Mouse (Mus musculus): ENCODE measurements around the gene Abtb2. TPM values are rescaled to one million over a fixed set of nuclear protein-coding genes. Genes with fewer than 3 reads are reported as not detected.
A peak's percentile ranks its signal among the peaks of the same experiment; 100 is the strongest.

The Abtb2 gene
- polyA plus RNA-seq, 1 experiment from 2014 or later: 16.5 TPM

DNA sequence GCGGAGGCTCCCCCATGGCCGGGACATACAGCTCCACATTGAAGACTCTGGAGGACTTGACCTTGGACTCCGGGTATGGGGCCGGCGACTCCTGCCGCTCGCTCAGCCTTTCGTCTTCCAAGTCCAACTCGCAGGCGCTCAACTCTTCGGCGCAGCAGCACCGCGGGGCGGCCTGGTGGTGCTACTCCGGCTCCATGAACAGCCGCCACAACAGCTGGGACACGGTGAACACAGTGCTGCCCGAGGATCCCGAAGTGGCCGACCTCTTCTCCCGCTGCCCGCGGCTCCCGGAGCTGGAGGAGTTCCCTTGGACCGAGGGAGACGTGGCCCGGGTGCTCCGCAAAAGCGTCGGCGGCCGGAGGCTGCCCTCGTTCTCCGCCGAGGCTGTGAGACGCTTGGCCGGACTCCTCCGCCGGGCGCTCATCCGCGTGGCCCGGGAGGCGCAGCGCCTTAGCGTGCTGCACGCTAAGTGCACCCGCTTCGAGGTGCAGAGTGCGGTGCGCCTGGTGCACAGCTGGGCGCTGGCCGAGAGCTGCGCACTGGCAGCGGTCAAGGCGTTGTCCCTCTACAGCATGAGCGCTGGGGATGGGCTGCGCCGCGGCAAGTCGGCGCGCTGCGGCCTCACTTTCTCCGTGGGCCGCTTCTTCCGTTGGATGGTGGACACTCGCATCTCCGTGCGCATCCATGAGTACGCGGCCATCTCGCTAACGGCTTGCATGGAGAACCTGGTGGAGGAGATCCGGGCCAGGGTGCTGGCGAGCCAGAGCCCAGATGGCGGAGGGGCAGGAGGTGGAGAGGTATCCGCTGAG lies 807 bp downstream of the Abtb2 start:
- peak overlapping the region; percentile 91 for H3K27ac ChIP-seq (replicated peaks)
- peak; percentile 53 for ATAC-seq (ENCODE audit: insufficient number of reproducible peaks, low FRiP score, low TSS enrichment, low read depth)
- H3K4me1 ChIP-seq: peaks cover 50% of the 10 kb centered on the region
- H3K27me3 ChIP-seq: peaks cover 5% of the 10 kb centered on the region
- H3K4me3 ChIP-seq (replicated peaks): peak overlapping the region; percentile 79
- H3K9me3 ChIP-seq (replicated peaks): no peaks in the 10 kb centered on the region
- WGBS: under 1% methylated on average over 79 of the region's 79 CpGs
- peak overlapping the region; percentile 96 for H3K4me2 ChIP-seq (replicated peaks)
- H3K9ac ChIP-seq: peak overlapping the region; percentile 56
- H3K36me3 ChIP-seq: no peaks in the 10 kb centered on the region

DNA sequence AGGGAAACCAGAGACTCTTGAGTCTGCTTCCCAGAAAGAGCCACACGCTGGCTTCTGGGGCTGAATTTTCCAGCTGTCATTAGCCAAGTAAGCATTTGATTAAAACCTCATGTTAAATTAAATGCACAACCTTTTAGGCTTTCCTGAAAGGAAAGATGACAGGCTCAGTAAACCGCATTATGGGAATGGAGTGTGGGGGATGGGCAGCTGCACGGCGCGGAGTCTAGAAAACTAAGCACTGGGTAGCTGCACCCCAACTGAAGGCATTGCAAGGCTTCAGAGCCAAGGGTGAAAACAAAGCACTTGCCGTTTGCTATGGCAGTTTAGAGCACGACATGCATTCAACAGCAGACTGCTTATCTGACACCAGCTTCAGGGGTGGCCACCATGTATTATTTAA lies 2.1 kb downstream of the Abtb2 start:
- H3K4me1 ChIP-seq: peaks cover 50% of the 10 kb centered on the region
- no peaks in the 10 kb centered on the region for H3K27me3 ChIP-seq
- H3K36me3 ChIP-seq: no peaks in the 10 kb centered on the region
- H3K27ac ChIP-seq (replicated peaks): no peak overlapping the region
- ATAC-seq (ENCODE audit: insufficient number of reproducible peaks, low FRiP score, low TSS enrichment, low read depth): no peak
- peak overlapping the region; percentile 79 for H3K4me3 ChIP-seq (replicated peaks)
- peak overlapping the region; percentile 96 for H3K4me2 ChIP-seq (replicated peaks)
- no peaks in the 10 kb centered on the region for H3K9me3 ChIP-seq (replicated peaks)
- 12% methylated on average over 7 of the region's 7 CpGs for WGBS
- H3K9ac ChIP-seq: 0 out of 2 replicates have a peak overlapping the region, but pooled peaks have one; percentile 56

DNA sequence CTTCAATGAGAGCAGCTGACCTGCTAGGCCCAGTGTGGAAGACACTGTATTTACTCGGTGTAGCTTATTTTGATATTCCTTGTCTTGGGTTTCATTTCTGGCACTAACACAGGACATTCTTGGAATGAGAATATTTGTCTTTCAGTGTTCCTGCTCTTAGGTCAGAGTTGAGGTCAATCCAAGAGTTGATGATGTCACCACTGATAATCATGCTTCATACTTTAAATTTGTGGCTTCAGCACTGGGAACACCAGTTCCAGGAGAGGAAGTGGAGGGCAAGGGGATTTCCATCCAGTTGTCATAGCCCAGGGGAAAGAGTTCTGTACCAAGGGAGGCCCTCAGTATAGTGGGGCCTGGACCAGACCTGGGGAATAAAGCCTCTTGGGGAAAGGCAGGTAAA lies 3.6 kb downstream of the Abtb2 start:
- 36% methylated on average over 1 of the region's 1 CpGs for WGBS
- Histone ChIP-seq H3K27me3 (no peaks in the 10 kb centered on the region), H3K9me3 (replicated peaks) (no peaks in the 10 kb centered on the region), H3K36me3 (no peaks in the 10 kb centered on the region), H3K9ac (no peak overlapping the region), H3K4me1 (peaks cover 50% of the 10 kb centered on the region), H3K27ac (replicated peaks) (no peak overlapping the region; the same call in 1 of the 2 replicates), H3K4me2 (replicated peaks) (peak overlapping the region; percentile 96; the same call in 1 of the 2 replicates), H3K4me3 (replicated peaks) (0 out of 2 replicates have a peak overlapping the region, but pooled peaks have one; percentile 79)
- ATAC-seq (ENCODE audit: insufficient number of reproducible peaks, low FRiP score, low TSS enrichment, low read depth): no peak

DNA sequence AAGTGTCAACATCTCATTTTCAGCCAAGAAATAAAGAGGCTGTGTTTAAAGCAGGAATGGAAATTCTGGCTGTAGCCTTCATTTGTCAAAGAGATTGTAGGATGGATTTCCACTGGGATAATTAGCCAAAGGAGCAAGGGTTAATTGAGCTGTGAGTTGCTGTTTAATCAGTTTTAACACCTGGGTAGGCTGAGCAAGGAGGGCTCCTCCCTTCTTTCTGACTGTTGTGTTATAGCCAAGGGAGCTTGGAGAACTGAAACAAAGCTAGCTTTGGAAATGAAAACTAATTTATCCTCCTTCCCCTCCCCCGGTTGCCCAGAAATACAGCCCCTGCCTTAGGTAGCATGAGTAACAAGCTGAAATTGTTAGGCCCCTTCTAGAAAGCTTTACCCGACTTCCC lies 6.2 kb downstream of the Abtb2 start:
- Histone ChIP-seq H3K9ac (no peak overlapping the region), H3K4me3 (replicated peaks) (no peak overlapping the region), H3K36me3 (no peaks in the 10 kb centered on the region), H3K4me2 (replicated peaks) (no peak overlapping the region), H3K9me3 (replicated peaks) (no peaks in the 10 kb centered on the region), H3K27ac (replicated peaks) (no peak overlapping the region), H3K27me3 (no peaks in the 10 kb centered on the region), H3K4me1 (peaks cover 50% of the 10 kb centered on the region)
- ATAC-seq (ENCODE audit: insufficient number of reproducible peaks, low FRiP score, low TSS enrichment, low read depth): no peak
- 82% methylated on average over 2 of the region's 2 CpGs for WGBS

DNA sequence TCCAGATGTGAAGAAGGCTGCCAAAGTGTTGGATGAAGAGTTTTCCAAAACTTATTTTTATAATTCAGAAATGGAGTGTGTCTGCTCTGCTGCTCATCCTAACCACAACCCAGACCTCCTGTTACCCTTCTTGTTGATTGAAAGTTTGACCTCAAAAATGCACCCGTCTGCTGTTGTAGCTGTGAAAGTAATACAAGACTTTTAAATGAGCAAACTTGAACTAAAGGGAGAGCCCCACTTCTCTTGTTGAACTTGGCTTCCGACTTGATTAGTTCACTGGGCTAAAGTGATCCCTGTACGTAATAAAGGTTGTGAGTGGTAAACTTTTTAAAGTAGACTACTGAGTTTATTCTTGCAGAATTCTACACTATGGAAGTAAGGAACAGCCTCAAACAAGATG lies 10.3 kb downstream of the Abtb2 start:
- H3K4me3 ChIP-seq (replicated peaks): no peak overlapping the region
- ATAC-seq (ENCODE audit: insufficient number of reproducible peaks, low FRiP score, low TSS enrichment, low read depth): no peak
- H3K9me3 ChIP-seq (replicated peaks): no peaks in the 10 kb centered on the region
- 42% methylated on average over 3 of the region's 3 CpGs for WGBS
- H3K4me1 ChIP-seq: peaks cover 49% of the 10 kb centered on the region
- no peaks in the 10 kb centered on the region for H3K27me3 ChIP-seq
- no peak overlapping the region for H3K27ac ChIP-seq (replicated peaks)
- no peak overlapping the region for H3K9ac ChIP-seq
- H3K36me3 ChIP-seq: no peaks in the 10 kb centered on the region
- H3K4me2 ChIP-seq (replicated peaks): no peak overlapping the region

DNA sequence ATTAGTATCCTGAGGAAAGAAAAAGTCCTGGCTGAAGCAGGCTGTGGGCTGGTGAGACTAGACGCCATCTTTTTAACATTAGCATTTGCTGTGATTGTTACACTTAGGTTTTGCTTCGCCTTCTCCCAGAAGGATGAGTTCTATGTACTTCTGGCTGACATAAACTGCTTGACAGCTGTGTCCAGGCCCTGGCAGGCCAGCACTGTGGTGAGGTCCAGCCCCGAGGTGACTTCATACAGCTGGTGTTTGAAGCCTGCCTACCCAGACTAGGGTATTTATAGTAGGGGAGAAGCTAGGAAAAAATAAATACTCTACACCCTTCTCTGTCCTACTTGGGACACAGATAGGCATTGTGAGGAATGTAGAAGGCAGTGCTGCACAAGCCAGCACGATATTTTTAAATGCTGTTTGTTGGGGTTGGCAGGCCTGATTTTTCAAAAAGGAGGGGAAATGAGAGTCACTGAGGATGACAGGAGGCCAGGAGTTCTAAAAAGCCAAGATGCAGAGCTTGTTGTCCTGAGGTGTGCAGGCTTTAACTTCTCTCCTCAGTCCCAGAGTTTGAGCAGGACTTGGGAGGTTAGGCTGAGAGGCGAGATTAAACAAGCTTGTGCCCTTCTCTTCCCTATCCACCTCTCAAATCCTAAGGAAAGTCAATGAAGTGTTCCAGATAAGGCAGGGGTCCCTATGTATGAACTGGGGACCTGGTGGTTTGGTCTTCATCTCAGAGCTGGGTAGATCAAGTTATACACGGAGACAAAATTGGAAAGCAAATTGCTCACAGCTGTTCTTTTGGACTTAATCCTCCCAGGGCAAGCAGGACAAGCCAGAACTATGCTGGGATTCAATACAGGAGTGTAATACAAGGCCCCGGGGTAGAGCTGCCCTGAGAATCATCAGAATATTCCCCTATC lies 11.9 kb downstream of the Abtb2 start:
- peak; percentile 72; the same call in 1 of the 2 replicates for ATAC-seq (ENCODE audit: insufficient number of reproducible peaks, low FRiP score, low TSS enrichment, low read depth)
- Histone ChIP-seq H3K4me1 (peaks cover 56% of the 10 kb centered on the region), H3K4me3 (replicated peaks) (no peak overlapping the region), H3K4me2 (replicated peaks) (no peak overlapping the region), H3K36me3 (no peaks in the 10 kb centered on the region), H3K27me3 (no peaks in the 10 kb centered on the region), H3K9me3 (replicated peaks) (no peaks in the 10 kb centered on the region), H3K27ac (replicated peaks) (peak overlapping the region; percentile 73), H3K9ac (no peak overlapping the region)
- 37% methylated on average over 7 of the region's 7 CpGs for WGBS

DNA sequence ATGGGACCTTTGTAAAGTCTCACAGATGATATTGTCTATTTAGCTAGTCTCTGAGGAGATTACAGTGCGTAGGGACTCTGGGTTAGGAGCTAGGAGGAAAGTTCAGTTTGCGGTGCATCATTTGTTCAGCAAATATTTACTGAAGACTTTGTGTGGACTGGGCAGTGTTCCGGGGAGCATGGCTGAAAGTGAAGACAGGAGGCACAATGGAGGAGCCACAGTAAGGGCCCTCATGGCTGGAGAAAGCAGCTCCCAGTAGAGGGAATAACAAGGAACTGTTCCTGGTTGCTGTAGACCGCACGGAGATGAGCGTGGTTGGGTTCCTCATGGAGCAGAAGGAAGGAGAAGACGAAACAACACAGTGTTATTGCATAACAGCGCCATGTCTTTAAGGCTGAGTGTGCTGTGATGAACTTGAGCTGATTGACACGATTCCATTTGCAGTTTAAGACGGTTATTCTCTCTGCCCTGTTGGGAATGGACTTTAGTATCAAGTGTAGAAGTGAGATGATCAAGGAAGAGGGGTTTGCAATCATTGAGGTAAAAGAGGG lies 12.6 kb downstream of the Abtb2 start:
- H3K27ac ChIP-seq (replicated peaks): no peak overlapping the region
- no peaks in the 10 kb centered on the region for H3K9me3 ChIP-seq (replicated peaks)
- H3K36me3 ChIP-seq: no peaks in the 10 kb centered on the region
- H3K27me3 ChIP-seq: no peaks in the 10 kb centered on the region
- peaks cover 60% of the 10 kb centered on the region for H3K4me1 ChIP-seq
- no peak for ATAC-seq (ENCODE audit: insufficient number of reproducible peaks, low FRiP score, low TSS enrichment, low read depth)
- H3K4me2 ChIP-seq (replicated peaks): no peak overlapping the region
- no peak overlapping the region for H3K9ac ChIP-seq
- 94% methylated on average over 10 of the region's 10 CpGs for WGBS
- H3K4me3 ChIP-seq (replicated peaks): no peak overlapping the region

DNA sequence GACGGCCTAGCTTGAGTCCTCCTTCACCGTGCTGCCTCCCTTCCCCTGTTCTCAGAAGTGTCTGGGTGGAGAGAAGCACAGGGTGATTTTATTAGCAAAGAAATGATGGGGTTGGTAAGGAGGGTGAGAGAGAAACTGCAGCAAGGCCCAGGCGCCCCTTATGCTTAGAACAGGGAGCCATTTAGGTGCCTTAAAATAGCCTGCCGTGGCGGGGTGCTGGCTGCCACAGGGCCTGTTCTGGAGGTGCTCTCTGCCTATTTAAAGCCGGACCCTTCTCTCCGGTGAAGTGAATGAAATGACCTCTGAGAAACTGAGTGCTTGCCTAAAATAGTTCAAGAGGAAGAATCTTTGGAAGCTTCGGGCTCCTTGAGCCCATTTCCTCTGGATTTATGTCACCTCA lies 14.6 kb downstream of the Abtb2 start:
- H3K36me3 ChIP-seq: no peaks in the 10 kb centered on the region
- H3K9ac ChIP-seq: no peak overlapping the region
- ATAC-seq (ENCODE audit: insufficient number of reproducible peaks, low FRiP score, low TSS enrichment, low read depth): no peak
- no peak overlapping the region for H3K4me2 ChIP-seq (replicated peaks)
- H3K27ac ChIP-seq (replicated peaks): no peak overlapping the region; the same call in 1 of the 2 replicates
- 62% methylated on average over 8 of the region's 8 CpGs for WGBS
- no peak overlapping the region for H3K4me3 ChIP-seq (replicated peaks)
- no peaks in the 10 kb centered on the region for H3K9me3 ChIP-seq (replicated peaks)
- H3K4me1 ChIP-seq: peaks cover 60% of the 10 kb centered on the region
- H3K27me3 ChIP-seq: no peaks in the 10 kb centered on the region

DNA sequence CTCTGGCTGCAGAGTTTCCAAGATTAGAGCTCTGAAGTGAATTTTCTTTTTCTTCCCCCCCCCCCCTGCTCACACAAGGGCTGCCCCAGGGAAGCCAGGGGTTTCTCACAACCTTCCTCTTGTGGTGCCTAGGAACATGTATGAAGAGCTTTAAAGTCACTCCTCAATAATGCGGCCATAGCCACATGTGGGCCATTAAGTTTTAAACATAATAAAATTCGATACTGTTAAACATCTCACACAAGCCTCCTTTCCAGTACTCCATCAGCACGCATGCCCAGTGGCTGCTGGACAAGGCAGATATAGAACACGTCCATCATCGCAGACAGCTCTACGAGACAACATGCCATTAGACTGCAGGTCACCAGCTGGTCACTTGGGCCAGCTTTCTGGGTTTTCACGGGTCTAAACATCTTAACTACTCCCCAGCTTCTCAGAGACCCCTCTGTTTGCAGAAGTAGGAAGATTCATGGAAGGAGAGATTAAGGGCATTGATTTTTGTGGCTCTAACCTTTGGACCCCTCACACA lies 15.3 kb downstream of the Abtb2 start:
- Histone ChIP-seq H3K9ac (no peak overlapping the region), H3K4me1 (peaks cover 54% of the 10 kb centered on the region), H3K36me3 (no peaks in the 10 kb centered on the region), H3K4me3 (replicated peaks) (no peak overlapping the region), H3K27ac (replicated peaks) (no peak overlapping the region; the same call in 1 of the 2 replicates), H3K27me3 (no peaks in the 10 kb centered on the region), H3K9me3 (replicated peaks) (no peaks in the 10 kb centered on the region), H3K4me2 (replicated peaks) (no peak overlapping the region)
- ATAC-seq (ENCODE audit: insufficient number of reproducible peaks, low FRiP score, low TSS enrichment, low read depth): no peak
- WGBS: 49% methylated on average over 7 of the region's 7 CpGs

DNA sequence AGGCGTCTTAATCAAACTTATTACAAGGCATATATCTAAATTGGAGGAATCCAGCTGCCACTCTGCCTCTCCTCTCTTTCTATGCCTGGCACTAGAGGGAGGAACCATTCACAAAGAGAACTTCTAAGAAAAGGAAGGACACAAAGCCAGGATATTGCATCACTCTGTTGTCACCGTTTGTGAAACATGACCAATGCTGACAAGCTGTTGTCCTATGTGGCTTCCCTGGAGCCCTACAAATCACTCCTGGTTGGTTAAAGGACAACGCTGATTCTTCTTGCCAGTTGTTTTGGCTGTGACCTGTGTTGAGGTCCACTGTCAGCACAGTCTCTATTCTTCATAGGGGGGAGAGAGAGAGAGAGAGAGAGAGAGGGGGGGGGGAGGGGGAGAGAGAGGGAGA lies 17.2 kb downstream of the Abtb2 start:
- H3K4me1 ChIP-seq: peaks cover 36% of the 10 kb centered on the region
- no peak for ATAC-seq (ENCODE audit: insufficient number of reproducible peaks, low FRiP score, low TSS enrichment, low read depth)
- WGBS: 61% methylated on average over 3 of the region's 3 CpGs
- no peaks in the 10 kb centered on the region for H3K27me3 ChIP-seq
- no peak overlapping the region for H3K4me2 ChIP-seq (replicated peaks)
- H3K4me3 ChIP-seq (replicated peaks): no peak overlapping the region
- H3K9me3 ChIP-seq (replicated peaks): no peaks in the 10 kb centered on the region
- no peak overlapping the region for H3K9ac ChIP-seq
- H3K27ac ChIP-seq (replicated peaks): no peak overlapping the region
- H3K36me3 ChIP-seq: no peaks in the 10 kb centered on the region

DNA sequence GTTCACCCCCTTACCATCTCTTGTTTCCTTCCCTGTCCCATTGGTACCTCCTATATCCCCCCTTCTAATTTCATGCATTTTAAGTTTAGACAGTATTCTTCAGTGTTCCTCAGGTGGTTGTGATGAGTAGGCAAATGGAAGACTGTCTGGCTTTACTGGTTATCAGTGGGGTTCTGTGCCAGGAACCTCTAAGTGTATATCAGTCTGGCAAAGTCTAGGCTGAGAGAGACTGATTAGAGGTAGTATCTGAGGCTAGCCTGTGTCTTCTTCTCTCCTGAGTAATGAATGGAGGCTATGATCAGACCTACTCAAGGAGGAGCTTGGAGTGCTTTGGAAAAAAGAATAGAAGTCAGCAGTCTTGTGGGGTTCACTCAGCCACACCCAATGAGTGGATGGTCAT lies 18.0 kb downstream of the Abtb2 start:
- Histone ChIP-seq H3K4me3 (replicated peaks) (no peak overlapping the region), H3K9me3 (replicated peaks) (no peaks in the 10 kb centered on the region), H3K36me3 (no peaks in the 10 kb centered on the region), H3K27me3 (no peaks in the 10 kb centered on the region), H3K27ac (replicated peaks) (no peak overlapping the region), H3K9ac (no peak overlapping the region), H3K4me2 (replicated peaks) (no peak overlapping the region), H3K4me1 (peaks cover 36% of the 10 kb centered on the region)
- ATAC-seq (ENCODE audit: insufficient number of reproducible peaks, low FRiP score, low TSS enrichment, low read depth): no peak
